In genomic region chr3:147088171-147088570, GRCm38 (mm10) we compare ENCODE assay signal across 23 mouse cellular contexts.
DNase-seq lines count a peak whose midpoint lies in the region; ATAC-seq lines count a peak whose summit lies in the region.
"Had no signal": no experiment of that assay in that cellular context is flagged by ENCODE, and none has a peak within 500 bp of the region (broad histone marks: within the 10 kb centered on the region; RNA-seq: fewer than 3 reads in every experiment).

No protein-coding gene starts in this region.

- H3K27ac ChIP-seq in midbrain, embryonic 11.5 days (ENCODE audit: low read depth, low read length) = no peak overlapping the region
- H3K27ac ChIP-seq in midbrain, embryonic 16.5 days (ENCODE audit: low read length) = no peak overlapping the region
- H3K27ac ChIP-seq: embryonic facial prominence, embryonic 10.5 days; embryonic facial prominence, embryonic 12.5 days; forebrain, embryonic 13.5 days; forebrain, embryonic 15.5 days had no signal

- no peak overlapping the region for H3K9ac ChIP-seq in midbrain, embryonic 11.5 days (ENCODE audit: low read length)
- no peak overlapping the region for H3K9ac ChIP-seq in midbrain, embryonic 16.5 days (ENCODE audit: low read depth, low read length)
- H3K9ac ChIP-seq: embryonic facial prominence, embryonic 12.5 days; forebrain, embryonic 13.5 days; forebrain, embryonic 15.5 days; forebrain, postnatal 0 days had no signal

- no peak overlapping the region for H3K4me2 ChIP-seq in midbrain, embryonic 11.5 days
- H3K4me2 ChIP-seq in midbrain, embryonic 16.5 days (ENCODE audit: low read length) = no peak overlapping the region
- H3K4me2 ChIP-seq: embryonic facial prominence, embryonic 12.5 days; forebrain, embryonic 13.5 days; forebrain, embryonic 15.5 days had no signal

- H3K9me3 ChIP-seq in midbrain, embryonic 11.5 days (ENCODE audit: control insufficient read depth, low read length) = no peaks in the 10 kb centered on the region
- H3K9me3 ChIP-seq in midbrain, embryonic 16.5 days (replicated peaks; ENCODE audit: control insufficient read depth, low read length, poor library complexity, severe bottlenecking) = no peaks in the 10 kb centered on the region
- H3K9me3 ChIP-seq: embryonic facial prominence, embryonic 10.5 days; embryonic facial prominence, embryonic 12.5 days; forebrain, embryonic 13.5 days; forebrain, embryonic 15.5 days had no signal

- H3K27me3 ChIP-seq in midbrain, embryonic 11.5 days (ENCODE audit: control insufficient read depth, insufficient read depth, low read length) = no peaks in the 10 kb centered on the region
- no peaks in the 10 kb centered on the region for H3K27me3 ChIP-seq in midbrain, embryonic 16.5 days (ENCODE audit: control insufficient read depth, insufficient read depth, low read depth, low read length)
- H3K27me3 ChIP-seq: CH12.LX; embryonic facial prominence, embryonic 12.5 days; forebrain, embryonic 13.5 days; forebrain, embryonic 15.5 days had no signal

- H3K4me3 ChIP-seq in midbrain, embryonic 11.5 days (ENCODE audit: low read depth, low read length) = no peak overlapping the region
- H3K4me3 ChIP-seq in midbrain, embryonic 16.5 days (ENCODE audit: low read depth, low read length) = no peak overlapping the region
- H3K4me3 ChIP-seq: embryonic facial prominence, embryonic 10.5 days; embryonic facial prominence, embryonic 12.5 days; forebrain, embryonic 13.5 days; forebrain, embryonic 15.5 days had no signal

- ATAC-seq in midbrain, embryonic 11.5 days (ENCODE audit: low FRiP score) = no peak
- ATAC-seq in midbrain, embryonic 16.5 days = no peak
- ATAC-seq: activated CD4-positive, CD25-positive, alpha-beta regulatory T cell, adult 4 months; CD4-positive, CD25-positive, alpha-beta regulatory T cell, adult 4 months; forebrain, embryonic 13.5 days; forebrain, embryonic 15.5 days; Patski had no signal

- DNase-seq in adrenal gland, adult 2 months = peak; percentile 59
- no peak for DNase-seq in adrenal gland, postnatal 4 days (ENCODE audit: low spot score in 2 of 2)
- DNase-seq in adrenal gland, postnatal 10 days = peak; percentile 24
- no peak for DNase-seq in adrenal gland, postnatal 25 days
- DNase-seq in midbrain, embryonic 11.5 days (ENCODE audit: low spot score, missing footprints) = peak; percentile 12
- no peak for DNase-seq in frontal cortex, postnatal 36 days (ENCODE audit: low spot score in 2 of 2)
- DNase-seq: B cell, adult 2 months; cerebellum, adult 11-12 months; cerebellum, adult 2 months; cerebellum, adult 9-10 months; cerebellum, postnatal 10 days; cerebellum, postnatal 25 days; forebrain, postnatal 0 days had no signal

- peaks cover 10% of the 10 kb centered on the region for H3K4me1 ChIP-seq in midbrain, embryonic 11.5 days (ENCODE audit: control insufficient read depth, insufficient read depth, low read length)
- H3K4me1 ChIP-seq in midbrain, embryonic 16.5 days (ENCODE audit: control insufficient read depth, insufficient read depth, low read length) = peaks cover 5% of the 10 kb centered on the region; the same call in 1 of the 2 replicates
- H3K4me1 ChIP-seq: embryonic facial prominence, embryonic 12.5 days had no signal

- H3K36me3 ChIP-seq in midbrain, embryonic 11.5 days (ENCODE audit: control insufficient read depth, insufficient read depth, low read length) = no peaks in the 10 kb centered on the region
- H3K36me3 ChIP-seq in midbrain, embryonic 16.5 days (ENCODE audit: control insufficient read depth, insufficient read depth, low read length) = no peaks in the 10 kb centered on the region
- H3K36me3 ChIP-seq: embryonic facial prominence, embryonic 10.5 days; embryonic facial prominence, embryonic 12.5 days; forebrain, embryonic 15.5 days; G1E had no signal

- WGBS in midbrain, embryonic 11.5 days = 91% methylated on average over 6 of the region's 6 CpGs
- WGBS in midbrain, embryonic 16.5 days = 79% methylated on average over 6 of the region's 6 CpGs

Comparison
In these comparisons a context has a peak if more than half of its experiments do, and no peak if none do; other contexts are left out.
1. DNase-seq: peak in adrenal gland, adult 2 months (single experiment), adrenal gland, postnatal 10 days (single experiment) and midbrain, embryonic 11.5 days (single experiment); none in adrenal gland, postnatal 4 days (0 of 2), adrenal gland, postnatal 25 days (single experiment) and frontal cortex, postnatal 36 days (0 of 2).